Mouse (Mus musculus) G1E (cell line): ENCODE results near the gene Gm28230. TPM values are rescaled to one million over a fixed set of nuclear protein-coding genes. Genes with fewer than 3 reads are reported as not detected.

ENCODE experiments used
- ATAC-seq: 2 replicates; pipeline ENCODE4 v1.8.0; 2016; ENCODE audit warnings: mild to moderate bottlenecking; ENCODE audit not compliant: insufficient number of reproducible peaks, poor library complexity, low FRiP score, severe bottlenecking; ENCODE audit errors: extremely low read depth
- DNase-seq: peaks from one replicate; pipeline ENCODE4 v3.0.0; 2012; ENCODE audit warnings: low spot score
- H3K27me3 ChIP-seq: 2 replicates; pipeline ENCODE4 v1.6.1; 2012; ENCODE audit warnings: mild to moderate bottlenecking, low read length, inconsistent platforms; ENCODE audit not compliant: insufficient read depth
- H3K36me3 ChIP-seq: replicated peaks from 2 replicates; pipeline ENCODE3; 2012; ENCODE audit warnings: mild to moderate bottlenecking, inconsistent platforms
- H3K4me1 ChIP-seq: 2 replicates; pipeline ENCODE4 v1.6.1; 2012; ENCODE audit warnings: low read depth, low read length, inconsistent platforms, mixed read lengths; ENCODE audit not compliant: insufficient read depth
- H3K4me3 ChIP-seq: 2 replicates; pipeline ENCODE4 v1.5.1; 2012; ENCODE audit warnings: low read depth, mild to moderate bottlenecking, inconsistent platforms, low read length, moderate library complexity, mixed read lengths
- H3K9me3 ChIP-seq: replicated peaks from 2 replicates; pipeline ENCODE4 v1.6.1; 2012; ENCODE audit warnings: inconsistent platforms
- CTCF ChIP-seq: IDR thresholded peaks from 2 replicates; pipeline ENCODE4 v1.5.1; 2012; ENCODE audit warnings: low read depth, low read length, inconsistent platforms, mixed read lengths
- GATA1 ChIP-seq: IDR thresholded peaks from 2 replicates; pipeline ENCODE4 v1.6.1; 2012; ENCODE audit warnings: borderline replicate concordance, low read length, inconsistent platforms, mixed read lengths
- GATA2 ChIP-seq: IDR thresholded peaks from 2 replicates; pipeline ENCODE4 v1.6.1; 2012; ENCODE audit warnings: low read depth, low read length, inconsistent platforms, borderline replicate concordance
- POLR2AphosphoS5 ChIP-seq: IDR thresholded peaks from 2 replicates; pipeline ENCODE4 v1.6.1; 2012; ENCODE audit warnings: low read depth, low read length, inconsistent platforms; ENCODE audit not compliant: insufficient replicate concordance
- TAL1 ChIP-seq: conservative IDR thresholded peaks from 2 replicates; pipeline ENCODE4 v1.6.1; 2012; ENCODE audit warnings: low read depth, low read length, inconsistent platforms, mixed read lengths
- polyA plus RNA-seq: library from polyadenylated mRNA; stranded (reverse); fragments of >175 nt; gene quantifications from 2 replicates; pipeline ENCODE4 v1.2.3, GENCODE M21; 2012
- total RNA-seq, 2 experiments: library from RNA; stranded (forward) in 1 of 2; stranded (reverse) in 1 of 2; fragments of 200-1000 nt in 1 of 2; fragments of >200 nt in 1 of 2; fragmentation: Nextera tagmentation in 1 of 2; gene quantifications; 2 replicates each; pipeline ENCODE4 v1.2.3; 2014 to 2017

The Gm28230 gene
- total and polyA plus RNA-seq, 3 experiments = 0.33 to 1.2 (median 0.55) TPM

- H3K9me3 ChIP-seq = peaks cover 13% of the 10 kb centered on the region
- H3K4me1 ChIP-seq = no peaks in the 10 kb centered on the region
- ATAC-seq (no peak), DNase-seq (no peak)
- TF ChIP-seq TAL1 = no peak
- H3K4me3 ChIP-seq = no peak overlapping the region
- peaks cover 16% of the 10 kb centered on the region; the same call in 1 of the 2 replicates for H3K27me3 ChIP-seq
- H3K36me3 ChIP-seq = no peaks in the 10 kb centered on the region
Measured at GRCm38 (mm10) chr2:74699664-74700545, 26.6 kb upstream of the Gm28230 start.

GRCm38 (mm10) chr2:74700546-74701112 lies 25.9 kb upstream of the Gm28230 start:
- Histone ChIP-seq H3K9me3 (peaks cover 19% of the 10 kb centered on the region), H3K4me1 (no peaks in the 10 kb centered on the region), H3K4me3 (no peak overlapping the region), H3K36me3 (no peaks in the 10 kb centered on the region), H3K27me3 (peaks cover 16% of the 10 kb centered on the region; the same call in 1 of the 2 replicates)
- ATAC-seq (no peak), DNase-seq (no peak)
- TF ChIP-seq TAL1 (no peak), POLR2AphosphoS5 (no peak), GATA1 (no peak), GATA2 (no peak), CTCF (no peak)

- peaks cover 21% of the 10 kb centered on the region for H3K9me3 ChIP-seq
- TF ChIP-seq TAL1 (no peak), GATA2 (no peak), GATA1 (no peak), CTCF (peak; percentile 44), POLR2AphosphoS5 (no peak)
- H3K4me1 ChIP-seq = no peaks in the 10 kb centered on the region
- no peak overlapping the region for H3K4me3 ChIP-seq
- DNase-seq (peak; percentile 23), ATAC-seq (no peak)
- H3K27me3 ChIP-seq = peaks cover 11% of the 10 kb centered on the region; the same call in 1 of the 2 replicates
- H3K36me3 ChIP-seq = no peaks in the 10 kb centered on the region
Measured at GRCm38 (mm10) chr2:74701949-74702819, 24.3 kb upstream of the Gm28230 start.

- no peak for ATAC-seq
- DNase-seq = no peak
- H3K27me3 ChIP-seq = peaks cover 11% of the 10 kb centered on the region; the same call in 1 of the 2 replicates
- no peaks in the 10 kb centered on the region for H3K4me1 ChIP-seq
- peaks cover 20% of the 10 kb centered on the region for H3K9me3 ChIP-seq
- H3K36me3 ChIP-seq = no peaks in the 10 kb centered on the region
- TF ChIP-seq POLR2AphosphoS5 = no peak
- TF ChIP-seq CTCF = no peak
- TF ChIP-seq TAL1 = no peak
- TF ChIP-seq GATA2 = no peak
- TF ChIP-seq GATA1 = no peak
- H3K4me3 ChIP-seq = no peak overlapping the region
Measured at GRCm38 (mm10) chr2:74702820-74703219, 23.7 kb upstream of the Gm28230 start.

GRCm38 (mm10) chr2:74703317-74703716 lies 23.2 kb upstream of the Gm28230 start:
- Histone ChIP-seq H3K4me1 (no peaks in the 10 kb centered on the region), H3K27me3 (peaks cover 11% of the 10 kb centered on the region; the same call in 1 of the 2 replicates), H3K36me3 (no peaks in the 10 kb centered on the region), H3K9me3 (peaks cover 15% of the 10 kb centered on the region), H3K4me3 (no peak overlapping the region)
- ATAC-seq (no peak), DNase-seq (no peak)
- no peak for TF ChIP-seq TAL1
- no peak for TF ChIP-seq POLR2AphosphoS5
- TF ChIP-seq CTCF = no peak
- no peak for TF ChIP-seq GATA2
- TF ChIP-seq GATA1 = no peak
